Mouse (Mus musculus): ENCODE data around the gene Casz1.

Gene Casz1

GRCm38 (mm10) chr4:148968859-148969258, 164.6 kb downstream of the Casz1 start:
- DNase-seq (ENCODE audit: low read depth, low spot score) = no peak

- DNase-seq (ENCODE audit: low read depth, low spot score) = peak; percentile 51
Measured at GRCm38 (mm10) chr4:148969610-148970009, 165.4 kb downstream of the Casz1 start.

DNA sequence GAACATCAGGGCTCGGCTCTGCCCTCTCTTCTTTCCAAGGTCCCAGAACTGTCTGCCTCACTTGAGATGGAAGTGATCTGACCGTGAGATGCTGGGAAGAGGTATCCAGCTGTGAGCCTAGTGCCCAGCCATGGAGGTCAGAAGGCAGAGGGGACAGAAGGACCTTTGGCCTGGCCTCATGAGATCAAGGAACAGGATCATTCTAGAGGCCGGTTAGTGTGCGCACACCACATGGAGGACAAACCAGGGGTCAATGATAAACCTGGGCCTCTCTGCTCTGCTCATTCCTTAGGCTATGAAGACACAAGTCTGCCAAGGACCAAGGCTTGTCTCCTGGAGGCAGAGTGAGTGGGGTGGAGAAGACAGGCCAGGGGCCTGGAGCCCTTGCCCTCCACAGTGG, 166.5 kb downstream of the Casz1 start:
- DNase-seq (ENCODE audit: low read depth, low spot score) = no peak

DNA sequence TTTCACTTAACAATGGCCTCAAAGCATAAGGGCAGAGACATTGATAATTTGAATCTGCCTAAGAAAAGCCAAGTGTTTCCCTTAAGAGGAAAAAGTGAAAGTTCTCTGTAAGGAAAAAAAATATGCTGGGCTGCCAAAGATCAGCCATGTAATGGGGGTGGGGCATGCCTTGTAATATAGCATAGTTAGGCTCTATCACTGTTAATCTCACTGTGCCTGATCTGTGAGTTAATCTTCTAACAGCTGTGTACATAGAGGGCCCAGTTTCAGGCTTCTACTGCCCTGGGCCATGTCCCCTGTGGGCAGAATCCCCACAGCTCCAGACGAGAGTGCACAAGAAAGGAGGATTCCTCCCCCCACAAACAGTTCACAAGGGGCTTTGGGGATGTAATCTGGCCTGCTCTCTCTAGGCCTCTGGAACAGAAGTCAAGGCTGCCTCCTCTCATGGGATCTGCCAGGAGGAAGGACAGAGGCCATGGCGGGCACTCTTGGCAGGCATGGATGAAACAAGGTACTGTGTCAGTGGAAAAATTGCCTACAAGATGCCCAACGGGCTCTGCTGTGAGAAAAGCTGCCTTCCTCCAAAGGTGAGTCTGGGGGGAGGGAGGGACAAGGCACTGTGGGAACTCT, 167.5 kb downstream of the Casz1 start:
- DNase-seq (ENCODE audit: low read depth, low spot score) = no peak

DNA sequence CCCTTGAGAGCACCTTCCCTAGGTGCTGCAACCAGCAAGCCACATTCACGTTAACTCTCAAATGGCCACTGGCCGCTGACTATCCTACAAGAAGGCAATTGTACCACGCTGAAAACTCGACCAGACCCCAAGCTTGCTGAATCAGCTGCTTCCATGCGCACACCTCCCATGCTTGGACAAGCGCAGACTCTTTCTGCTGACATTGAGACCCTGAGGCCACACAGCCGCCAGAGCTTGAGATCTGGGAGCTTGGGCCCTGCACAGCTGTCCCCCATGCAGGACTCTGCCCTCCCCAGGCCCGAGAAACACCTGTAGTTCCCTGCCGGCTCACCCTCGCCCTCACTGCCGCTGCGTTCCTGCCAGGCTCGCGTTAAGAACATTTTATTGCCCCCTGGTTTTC, 168.5 kb downstream of the Casz1 start:
- no peak for DNase-seq (ENCODE audit: low read depth, low spot score)

- no peak for DNase-seq (ENCODE audit: low read depth, low spot score)
Measured at GRCm38 (mm10) chr4:148973387-148973786, 169.2 kb downstream of the Casz1 start.

DNA sequence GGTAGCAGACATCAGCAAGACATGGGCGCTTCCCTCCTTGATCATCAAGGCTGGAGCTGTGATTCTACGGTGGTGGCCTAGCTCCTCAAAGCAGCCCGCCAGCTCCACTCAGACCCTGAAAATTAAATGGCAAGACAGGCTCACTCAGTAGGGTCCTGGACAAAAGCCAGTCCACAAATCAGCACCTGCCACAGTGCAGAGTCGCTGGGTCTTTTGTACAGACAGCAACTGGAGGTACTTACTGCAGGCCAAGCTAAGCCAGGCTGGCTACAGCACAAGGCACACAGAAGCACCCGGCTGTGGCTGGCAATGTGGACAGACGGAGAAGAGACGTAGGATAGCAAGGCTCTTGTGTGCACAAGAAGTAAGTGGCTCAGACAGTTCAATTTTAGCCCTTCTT, 170.6 kb downstream of the Casz1 start:
- DNase-seq (ENCODE audit: low read depth, low spot score) = no peak

- DNase-seq (ENCODE audit: low read depth, low spot score) = no peak
Measured at GRCm38 (mm10) chr4:148978221-148978855, 174.1 kb downstream of the Casz1 start.

DNA sequence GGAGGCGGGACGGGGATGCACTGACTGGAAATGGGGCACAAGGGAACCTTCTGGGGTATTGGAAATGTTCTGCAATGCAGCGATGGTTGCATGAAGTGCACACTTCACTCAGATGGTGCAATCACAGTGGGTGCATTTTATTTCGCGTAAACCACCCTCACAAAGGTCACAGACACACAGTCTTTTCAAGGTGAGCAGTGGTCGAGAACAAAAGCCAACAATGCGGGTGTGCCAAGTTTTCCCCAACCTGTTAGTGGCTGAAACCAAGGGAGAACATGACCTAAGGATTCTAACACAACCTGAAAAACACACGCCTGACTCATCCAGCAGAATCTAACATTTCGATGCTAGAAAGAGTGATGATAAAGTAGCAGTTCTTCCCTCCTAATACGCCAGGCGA, 174.7 kb downstream of the Casz1 start:
- no peak for DNase-seq (ENCODE audit: low read depth, low spot score)

- DNase-seq (ENCODE audit: low read depth, low spot score) = no peak
Measured at GRCm38 (mm10) chr4:148979837-148980236, 175.6 kb downstream of the Casz1 start.

DNA sequence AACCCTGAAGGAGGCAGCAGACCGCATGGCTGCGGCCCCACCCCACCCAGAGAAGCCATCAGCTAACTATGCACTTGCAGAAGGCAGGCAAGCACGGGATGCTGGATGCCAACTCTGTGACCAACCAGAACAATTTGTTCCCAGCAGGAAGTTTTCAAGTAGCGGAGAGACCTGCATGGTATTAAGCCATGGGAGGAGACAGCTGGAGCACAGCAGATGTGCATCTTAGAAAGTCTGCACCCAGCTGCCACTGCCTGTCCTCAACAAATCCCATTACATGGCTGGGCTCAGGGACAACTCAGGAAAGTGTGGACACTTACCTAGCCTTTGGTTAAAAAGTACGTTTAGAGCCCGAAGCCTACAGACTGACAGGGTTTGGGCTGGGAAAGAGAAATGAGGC, 178.0 kb downstream of the Casz1 start:
- DNase-seq (ENCODE audit: low read depth, low spot score) = no peak

DNA sequence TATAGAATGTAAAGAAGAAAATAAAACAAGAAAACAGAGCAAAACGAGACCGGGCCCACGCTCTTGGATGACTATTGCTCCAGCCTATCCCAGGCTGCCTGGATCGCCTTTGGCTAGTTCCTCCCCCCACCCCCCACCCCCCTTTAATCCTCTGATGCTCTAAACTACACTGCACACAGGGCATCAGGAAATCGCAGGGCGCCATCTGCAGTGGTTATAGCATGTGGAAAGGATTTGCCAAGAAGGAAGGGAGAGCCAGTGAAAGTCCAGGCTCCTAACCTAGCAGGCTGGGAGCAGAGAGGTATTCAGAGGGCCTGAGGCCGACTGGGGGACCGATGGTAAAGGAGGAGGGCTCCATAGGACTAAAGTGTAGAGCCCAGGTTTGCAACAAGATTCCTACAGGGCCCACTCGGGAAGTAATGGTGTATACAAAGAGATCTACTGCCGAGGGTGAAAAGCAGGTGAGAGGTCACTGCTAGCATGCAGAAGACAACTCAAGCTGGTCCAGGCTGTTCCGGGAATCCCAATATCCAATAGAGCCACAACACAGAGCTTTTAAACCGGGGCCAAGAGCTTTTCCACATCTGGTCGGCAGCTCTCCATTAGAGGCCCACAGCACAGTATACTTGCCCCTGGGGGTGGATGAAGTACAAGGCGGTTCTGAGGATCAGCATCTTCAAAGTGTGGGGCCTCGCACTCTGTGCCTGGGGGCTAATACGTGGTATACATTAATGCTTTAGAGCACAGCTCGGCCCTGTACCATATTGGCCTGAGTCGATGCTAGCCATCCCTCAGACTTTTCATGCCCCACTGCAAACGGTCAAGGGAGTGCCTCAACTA, 180.7 kb downstream of the Casz1 start:
- DNase-seq (ENCODE audit: low read depth, low spot score) = no peak

- DNase-seq (ENCODE audit: low read depth, low spot score) = no peak
Measured at GRCm38 (mm10) chr4:148985541-148986476, 181.6 kb downstream of the Casz1 start.

DNA sequence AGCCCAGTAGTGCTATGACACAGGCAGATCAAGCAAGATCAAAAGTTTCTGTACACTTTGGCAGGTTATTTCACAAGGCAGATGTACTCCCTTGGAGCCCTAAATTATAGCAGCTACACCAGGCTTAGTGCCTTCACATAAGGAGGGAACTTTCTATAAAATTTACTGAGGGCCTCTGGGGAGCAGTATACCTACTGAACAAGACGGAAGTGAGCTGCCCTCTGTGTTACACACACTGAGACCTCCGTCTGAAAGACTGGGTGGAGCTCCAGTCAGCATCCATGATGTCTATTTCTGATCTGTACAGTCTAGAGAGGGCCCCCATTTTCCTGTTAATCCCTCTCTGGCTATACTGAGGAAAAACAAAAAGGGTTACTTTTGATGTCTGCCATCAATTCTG, 185.8 kb downstream of the Casz1 start:
- DNase-seq (ENCODE audit: low read depth, low spot score) = peak; percentile 58

DNA sequence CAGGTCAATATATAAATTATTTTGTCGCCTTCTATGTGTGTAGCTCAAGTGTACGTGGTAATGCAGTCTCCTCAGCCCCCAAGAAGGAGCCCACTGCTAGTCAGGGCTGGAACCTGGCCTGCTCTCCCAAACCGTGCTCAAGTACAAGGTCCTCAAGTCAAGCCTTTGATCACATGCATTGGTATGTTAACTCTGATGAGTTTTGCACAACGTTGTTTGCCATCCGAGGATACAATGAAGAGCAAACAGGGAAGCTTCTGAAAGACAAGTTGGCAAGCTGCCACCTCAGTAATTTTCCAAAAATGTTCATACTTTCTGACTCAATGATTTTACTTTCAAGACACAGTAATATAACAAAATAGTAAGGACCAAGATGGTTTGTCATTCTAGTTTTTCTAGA, 189.7 kb downstream of the Casz1 start:
- DNase-seq (ENCODE audit: low read depth, low spot score) = peak; percentile 23

DNA sequence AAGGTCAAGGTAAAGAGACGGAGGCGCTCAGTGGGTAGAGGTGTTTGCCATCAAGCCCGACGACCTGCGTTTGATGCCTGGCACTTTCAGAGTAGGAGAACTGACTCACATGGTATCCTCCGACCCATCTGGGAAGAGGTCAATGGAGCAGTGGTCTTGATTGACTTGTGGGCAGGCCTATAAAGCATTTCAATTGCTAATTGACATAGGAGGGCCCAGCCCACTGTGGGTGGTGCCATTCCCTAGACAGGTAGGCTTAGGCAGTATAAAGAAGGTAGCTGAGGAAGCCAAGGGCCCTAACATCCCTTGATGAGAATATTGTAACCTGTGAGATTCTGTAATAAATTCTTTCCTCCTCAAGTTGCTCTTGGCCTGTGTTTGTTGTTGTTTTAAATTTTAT, 196.5 kb downstream of the Casz1 start:
- no peak for DNase-seq (ENCODE audit: low read depth, low spot score)

DNA sequence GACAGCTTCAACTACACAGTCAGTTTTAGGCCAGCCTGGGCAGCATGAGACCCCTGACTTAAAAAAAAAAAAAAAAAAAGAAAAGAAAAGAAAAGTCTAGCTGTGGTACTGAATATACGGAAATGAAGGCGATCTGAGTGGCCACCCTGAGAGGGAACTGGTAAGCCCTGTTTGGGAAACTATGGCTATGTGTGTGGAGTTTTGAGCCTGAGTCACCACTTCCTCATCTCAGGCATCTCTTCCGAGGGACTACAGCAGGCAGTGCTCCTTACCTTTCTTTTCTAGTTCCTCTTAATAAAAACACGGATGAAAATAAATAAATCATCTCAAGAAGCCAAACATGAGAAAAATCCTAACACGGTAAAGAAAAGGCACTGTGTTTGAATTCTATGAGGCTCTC, 197.3 kb downstream of the Casz1 start:
- no peak for DNase-seq (ENCODE audit: low read depth, low spot score)

GRCm38 (mm10) chr4:149002441-149003093, 198.3 kb downstream of the Casz1 start:
- DNase-seq (ENCODE audit: low read depth, low spot score) = no peak

All from A20 (cell line).